Mouse (Mus musculus) urinary bladder, adult 18-20 months (tissue): ENCODE measurements around the gene Klk1b5.

Source experiments
- DNase-seq, 2 experiments: peaks; one replicate each; pipeline ENCODE4 v3.0.0; 2022; ENCODE audit warnings: low spot score in 2 of 2, mixed read lengths in 2 of 2

Gene Klk1b5

DNA sequence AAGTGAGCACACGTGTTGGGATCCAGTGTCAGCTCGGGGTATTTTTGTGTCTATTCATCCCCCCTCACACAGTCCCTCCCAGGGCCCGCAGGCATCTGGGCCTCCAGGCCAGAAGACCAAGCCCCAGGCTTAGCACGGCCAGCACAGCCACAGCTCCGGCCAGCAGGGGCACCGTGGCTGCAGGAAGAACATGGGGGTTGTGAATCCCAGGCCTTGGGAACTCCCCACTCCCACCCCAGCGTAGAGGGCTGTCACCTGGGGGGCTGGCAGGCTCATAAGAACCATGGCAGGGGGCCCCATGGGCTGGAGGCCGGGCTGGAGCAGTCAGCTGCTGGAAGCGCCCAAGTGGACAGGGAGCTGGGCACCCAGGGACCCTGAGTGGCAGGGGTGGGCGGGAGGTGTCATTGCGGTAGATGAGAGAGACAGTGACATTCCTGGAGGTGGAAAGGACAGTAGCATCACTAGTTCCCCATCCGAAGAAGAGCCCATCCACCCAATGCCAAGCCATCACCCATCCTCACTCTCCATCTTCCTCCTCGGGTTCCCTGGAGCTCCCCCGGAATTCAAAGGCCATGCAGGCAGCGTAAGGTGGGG, 37.4 kb downstream of the Klk1b5 start:
- no peak for DNase-seq

DNA sequence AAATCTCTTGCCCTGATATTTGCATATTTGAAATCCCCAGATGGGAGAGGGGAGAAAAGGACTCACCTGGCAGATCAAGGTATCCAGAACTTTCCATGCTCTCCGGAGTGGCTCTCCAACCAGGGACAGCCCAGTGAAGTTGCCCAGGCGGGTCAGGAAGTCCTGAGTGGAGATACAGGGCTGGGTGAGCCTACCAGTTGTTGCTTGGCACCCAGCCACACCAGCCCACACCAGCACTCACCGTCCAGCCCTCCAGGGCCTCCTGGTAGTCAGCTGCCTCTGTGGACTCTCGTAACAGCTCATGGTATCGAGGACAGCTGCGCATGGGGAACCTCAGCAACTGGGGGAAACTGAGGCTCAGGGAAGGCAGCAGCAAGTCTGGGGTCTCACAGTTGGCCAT, 39.2 kb downstream of the Klk1b5 start:
- no peak for DNase-seq

DNA sequence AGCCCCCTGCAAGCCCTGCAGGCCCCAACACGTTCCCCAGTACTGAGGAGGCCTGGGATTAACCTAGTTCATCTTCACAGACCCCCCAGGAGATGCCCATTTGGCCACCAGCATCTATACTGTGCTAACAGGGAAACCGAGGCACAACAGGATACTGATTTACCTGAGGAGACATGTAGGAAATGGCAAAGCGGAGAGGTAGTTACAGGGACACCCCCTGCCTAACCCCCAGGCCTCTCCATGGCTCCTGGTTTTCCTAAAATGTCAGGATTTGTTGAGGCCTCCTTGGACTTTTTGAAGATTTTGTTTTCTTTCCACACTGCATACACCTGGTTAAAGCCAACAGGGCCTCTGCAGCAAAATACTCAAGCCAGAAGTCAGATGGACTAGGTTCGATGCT, 41.5 kb downstream of the Klk1b5 start, which contains the start of gene Acp4:
TSS of gene Acp4 (minus strand) at position 101 of the 400 bp plus-strand sequence.
- no peak for DNase-seq

DNA sequence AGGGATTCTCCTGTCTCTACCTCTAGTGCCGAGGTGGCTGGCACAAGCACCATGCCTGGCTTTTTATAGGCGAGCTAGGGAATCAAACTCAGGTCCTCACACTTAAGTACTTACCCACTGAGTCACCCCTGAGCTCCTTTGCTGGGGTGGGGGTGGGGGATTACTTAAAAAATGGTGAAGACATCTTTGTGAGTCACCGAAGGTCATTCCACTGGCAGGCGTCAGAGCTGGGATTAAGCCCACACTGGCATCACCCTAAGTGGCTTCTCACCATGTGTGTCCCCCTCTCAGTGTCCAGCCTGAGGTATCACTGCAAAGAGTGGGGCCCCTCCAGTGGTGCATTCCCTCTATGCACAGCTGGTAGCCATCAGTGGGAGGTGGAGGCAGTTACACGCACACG, 44.7 kb downstream of the Klk1b5 start:
- DNase-seq: no peak

DNA sequence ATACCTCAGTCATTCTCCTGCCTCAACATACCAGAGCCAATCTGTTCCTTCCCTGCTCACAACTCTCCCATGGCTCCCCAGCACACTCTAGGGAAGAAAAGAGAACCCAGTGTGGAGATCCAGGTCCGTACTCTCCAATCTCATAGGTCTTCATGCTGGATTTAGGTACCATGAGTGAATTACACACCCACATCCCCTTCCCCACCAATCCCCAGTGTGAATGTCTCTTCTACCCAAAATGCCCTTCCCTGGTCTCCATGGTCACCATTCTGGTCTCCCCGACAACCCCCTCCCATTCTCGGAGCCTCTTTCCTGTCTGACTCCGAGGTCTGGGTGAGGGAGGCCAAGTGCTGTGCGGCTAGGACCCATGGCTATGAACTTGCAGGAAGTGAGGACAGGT, 45.4 kb downstream of the Klk1b5 start, which contains the start of gene Gm15517:
TSS of gene Gm15517 (plus strand) at position 301 of the 400 bp plus-strand sequence.
- no peak for DNase-seq

DNA sequence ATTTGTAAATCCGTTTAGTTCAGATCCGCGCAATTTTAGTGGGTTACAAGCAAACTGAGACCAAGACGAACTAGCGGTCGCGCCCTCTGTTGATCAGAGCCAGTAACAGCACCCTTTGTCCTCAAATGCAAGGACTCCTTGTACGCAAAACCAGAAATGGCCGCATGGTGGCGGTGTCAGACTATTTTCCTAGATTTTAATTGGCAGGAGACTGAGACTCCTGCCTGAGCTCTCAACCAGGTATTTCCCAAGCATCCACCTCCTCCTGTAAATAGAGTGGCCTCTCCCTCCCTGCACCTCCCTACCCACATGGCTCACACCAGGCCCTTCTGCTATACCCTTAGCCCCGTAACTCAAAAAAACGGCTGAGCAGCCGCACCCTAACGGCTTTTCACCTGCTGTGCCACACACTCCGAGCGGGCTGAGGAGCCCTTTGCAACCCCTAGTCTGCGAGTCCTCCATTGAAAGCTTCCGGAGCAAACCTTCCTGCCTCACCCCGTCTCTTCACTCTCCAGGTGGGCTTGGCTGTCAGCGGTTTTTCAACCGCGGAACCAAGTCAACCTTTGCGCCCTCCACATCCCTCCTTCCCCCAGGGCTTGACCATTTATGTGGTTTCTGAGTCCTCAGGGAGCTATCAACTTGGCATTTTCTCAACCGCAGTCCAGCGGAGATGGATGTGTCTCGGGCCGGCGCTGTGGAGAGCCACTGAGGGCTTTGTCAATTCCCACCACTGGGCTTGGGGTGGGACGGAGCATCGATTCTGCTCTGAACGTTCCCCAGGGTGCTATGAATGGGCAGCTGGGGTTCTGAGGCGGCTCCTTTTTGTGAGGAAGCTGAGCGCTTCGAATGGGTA, 47.3 kb downstream of the Klk1b5 start:
- DNase-seq: peak; percentile 86 to 97

DNA sequence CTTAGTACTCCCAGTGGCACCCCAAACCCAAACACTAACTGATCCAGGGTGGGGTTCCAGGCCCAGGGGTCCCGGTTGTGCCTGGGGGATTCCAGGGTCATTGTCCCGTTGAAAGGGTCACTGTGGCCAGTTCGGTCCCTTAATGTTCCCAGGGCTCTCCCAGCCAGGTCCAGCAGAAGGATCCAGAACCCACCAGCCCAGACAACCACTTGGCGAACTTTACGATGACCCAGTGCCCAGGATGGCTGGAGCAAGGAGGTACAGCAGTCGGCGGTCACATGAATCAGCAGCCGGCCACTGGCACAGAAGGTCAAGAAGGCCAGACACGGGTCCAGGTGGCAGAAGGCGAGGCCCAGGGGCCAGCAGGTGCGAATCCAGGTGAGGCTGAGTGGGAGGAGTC, 52.4 kb downstream of the Klk1b5 start:
- no peak for DNase-seq

DNA sequence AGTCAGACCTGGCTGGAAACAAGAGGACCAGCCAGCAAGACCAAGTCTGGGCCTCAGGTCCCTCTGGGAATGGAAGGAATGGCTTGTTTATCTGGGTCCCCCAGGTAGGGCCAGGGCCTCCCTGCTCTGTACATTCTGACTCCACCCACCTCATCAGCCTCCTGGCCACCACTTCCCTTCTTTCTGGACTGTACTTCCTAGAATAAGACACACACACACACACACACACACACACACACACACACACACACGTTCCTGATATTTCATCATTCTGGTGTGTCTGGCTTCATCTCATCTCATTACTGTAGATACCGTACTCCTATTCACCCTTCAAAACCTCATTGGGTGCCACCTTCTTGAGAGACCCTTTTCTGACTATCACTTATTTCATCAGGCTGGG, 53.7 kb downstream of the Klk1b5 start:
- no peak for DNase-seq
